ENCODE assay signal across 23 mouse cellular contexts in genomic region chr11:83604698-83605097, GRCm38 (mm10). TPM values are rescaled to one million over a fixed set of nuclear protein-coding genes. Genes with fewer than 3 reads are reported as not detected.
"Had no signal": no experiment of that assay in that cellular context is flagged by ENCODE, and none has a peak within 500 bp of the region (broad histone marks: within the 10 kb centered on the region; RNA-seq: fewer than 3 reads in every experiment).

No protein-coding gene starts in this region.

- H3K27me3 ChIP-seq: limb, embryonic 13.5 days; liver, embryonic 15.5 days; neural tube, embryonic 12.5 days; stomach, embryonic 15.5 days had no signal

- H3K27ac ChIP-seq: kidney, postnatal 0 days; limb, embryonic 13.5 days; liver, embryonic 15.5 days; neural tube, embryonic 12.5 days; stomach, embryonic 15.5 days had no signal

- H3K4me3 ChIP-seq: limb, embryonic 13.5 days; liver, embryonic 15.5 days; neural tube, embryonic 12.5 days; stomach, embryonic 15.5 days had no signal

- H3K9me3 ChIP-seq: limb, embryonic 13.5 days; liver, embryonic 15.5 days; neural tube, embryonic 12.5 days; stomach, embryonic 15.5 days had no signal

- H3K4me1 ChIP-seq: limb, embryonic 13.5 days; liver, embryonic 15.5 days; neural tube, embryonic 12.5 days; stomach, embryonic 15.5 days had no signal

- H3K4me2 ChIP-seq: limb, embryonic 13.5 days; liver, embryonic 15.5 days; lung, embryonic 14.5 days; neural tube, embryonic 12.5 days; stomach, embryonic 15.5 days had no signal

- H3K36me3 ChIP-seq: limb, embryonic 13.5 days; liver, embryonic 15.5 days; neural tube, embryonic 12.5 days; stomach, embryonic 15.5 days had no signal

- H3K9ac ChIP-seq: limb, embryonic 13.5 days; liver, embryonic 15.5 days; lung, embryonic 14.5 days; neural tube, embryonic 12.5 days; stomach, embryonic 15.5 days had no signal

- DNase-seq: kidney, adult 11 months; kidney, adult 9 months; kidney, postnatal 36 days; left cerebral cortex, postnatal 4 days; lung, embryonic 14.5 days; lung, postnatal 10 days; lung, postnatal 4 days; midbrain, embryonic 14.5 days; retina, postnatal 1 day; right cerebral cortex, postnatal 4 days; thymus, postnatal 36 days had no signal

RNA-seq across cellular contexts. Expression of gene Rpl9-ps1, which starts 40.7 kb away (rescaled TPM):
- total RNA-seq: layer of hippocampus, adult 18-20 months; layer of hippocampus, postnatal 14 days; left cerebral cortex, adult 18-20 months; left cerebral cortex, postnatal 10 days; left cerebral cortex, postnatal 4 days; liver, adult 2 months had no signal
- polyA plus RNA-seq: kidney, postnatal 0 days; limb, embryonic 13.5 days; liver, adult 2 months; liver, embryonic 15.5 days; lung, embryonic 14.5 days; midbrain, embryonic 14.5 days; neural tube, embryonic 12.5 days; spleen, adult 2 months; stomach, embryonic 15.5 days; thymus, postnatal 0 days had no signal

RNA-seq across cellular contexts. Expression of gene Ccl3, which starts 44.5 kb away (rescaled TPM):
- total RNA-seq: layer of hippocampus, adult 18-20 months; layer of hippocampus, postnatal 14 days; left cerebral cortex, adult 18-20 months had no signal

RNA-seq across cellular contexts. Expression of gene Ccl4, which starts 57.7 kb away (rescaled TPM):
- total RNA-seq: layer of hippocampus, adult 18-20 months; layer of hippocampus, postnatal 14 days; left cerebral cortex, adult 18-20 months; left cerebral cortex, postnatal 10 days; left cerebral cortex, postnatal 4 days; liver, adult 2 months had no signal
